Mouse (Mus musculus) spleen, adult 2 months (tissue): ENCODE measurements around the gene Plekhg1.

ENCODE experiments used
- CTCF ChIP-seq: fragments of 200-500 bp; IDR thresholded peaks from 2 replicates; pipeline ENCODE4 v1.5.1; 2011; ENCODE audit warnings: mild to moderate bottlenecking, inconsistent platforms; ENCODE audit not compliant: insufficient read depth, insufficient read length, insufficient replicate concordance; ENCODE audit errors: extremely low read depth
- POLR2A ChIP-seq: fragments of 200-500 bp; IDR thresholded peaks from 2 replicates; pipeline ENCODE4 v1.6.1; 2011; ENCODE audit warnings: low read depth, low read length, inconsistent platforms

- no peak for TF ChIP-seq POLR2A
- TF ChIP-seq CTCF = no peak
Observed at GRCm38 (mm10) chr10:3839748-3840432, 99.7 kb downstream of the Plekhg1 start.
